Mouse (Mus musculus) kidney, embryonic 15.5 days (tissue): ENCODE results near the gene Atp6v0b. TPM values are rescaled to one million over a fixed set of nuclear protein-coding genes. Genes with fewer than 3 reads are reported as not detected.

ENCODE experiments used
- ATAC-seq: fragments of 200-750 bp; cut with Nextera tagmentation; replicated peaks from 2 replicates; pipeline ENCODE4 v1.8.0; 2017; ENCODE audit warnings: moderate TSS enrichment; ENCODE audit not compliant: low FRiP score
- H3K27ac ChIP-seq: fragments of 300-500 bp; sonication (generic); 2 replicates; pipeline ENCODE4 v1.5.1; 2015; ENCODE audit warnings: mild to moderate bottlenecking, inconsistent platforms
- H3K27me3 ChIP-seq: fragments of 300-500 bp; sonication (generic); 2 replicates; pipeline ENCODE4 v1.6.1; 2015; ENCODE audit warnings: inconsistent platforms
- H3K36me3 ChIP-seq: fragments of 300-500 bp; sonication (generic); 2 replicates; pipeline ENCODE4 v1.6.1; 2015; ENCODE audit warnings: inconsistent platforms
- H3K4me1 ChIP-seq: fragments of 300-500 bp; sonication (generic); 2 replicates; pipeline ENCODE4 v1.6.1; 2015; ENCODE audit warnings: inconsistent platforms
- H3K4me2 ChIP-seq: fragments of 300-500 bp; sonication (generic); 2 replicates; pipeline ENCODE4 v1.6.1; 2015; ENCODE audit warnings: moderate library complexity, mild to moderate bottlenecking, inconsistent platforms
- H3K4me3 ChIP-seq: fragments of 300-500 bp; sonication (generic); replicated peaks from 2 replicates; pipeline ENCODE4 v1.5.1; 2015; ENCODE audit warnings: mild to moderate bottlenecking, inconsistent platforms
- H3K9ac ChIP-seq: fragments of 300-500 bp; sonication (generic); 2 replicates; pipeline ENCODE4 v1.6.1; 2015; ENCODE audit warnings: mild to moderate bottlenecking, inconsistent platforms
- H3K9me3 ChIP-seq: fragments of 300-500 bp; sonication (generic); replicated peaks from 2 replicates; pipeline ENCODE4 v1.6.1; 2016; ENCODE audit warnings: inconsistent platforms
- WGBS: fragments of 180-500 bp; shearing (Covaris S2); methylation state at CpG from one replicate; pipeline ENCODE4 v1.1.7; 2015; ENCODE audit warnings: mixed read lengths; 5-methylcytosine and 5-hydroxymethylcytosine counted together
- polyA plus RNA-seq: library from polyadenylated mRNA; unstranded; fragments of >200 nt; fragmentation: Nextera tagmentation; extraction: Ambion mirVana; gene quantifications from 2 replicates; pipeline ENCODE4 v1.2.1, GENCODE M21; 2015

Atp6v0b gene
- polyA plus RNA-seq, 1 experiment from 2014 or later: 212 TPM

GRCm38 (mm10) chr4:117906196-117906595 is 19.1 kb upstream of the Atp6v0b start:
- no peak for ATAC-seq
- Histone ChIP-seq H3K9me3 (no peaks in the 10 kb centered on the region), H3K36me3 (peaks cover 85% of the 10 kb centered on the region), H3K27me3 (no peaks in the 10 kb centered on the region), H3K4me3 (no peak overlapping the region), H3K4me2 (no peak overlapping the region), H3K9ac (no peak overlapping the region), H3K4me1 (peaks cover 8% of the 10 kb centered on the region; the same call in 1 of the 2 replicates), H3K27ac (no peak overlapping the region)
- 86% methylated on average over 3 of the region's 3 CpGs for WGBS

- no peak for ATAC-seq
- WGBS: 91% methylated on average over 8 of the region's 8 CpGs
These were observed 17.6 kb upstream of the Atp6v0b start for GRCm38 (mm10) chr4:117904761-117905160.

GRCm38 (mm10) chr4:117904094-117904493 is 17.0 kb upstream of the Atp6v0b start:
- H3K4me2 ChIP-seq: no peak overlapping the region
- no peak for ATAC-seq
- H3K27ac ChIP-seq: no peak overlapping the region
- H3K4me3 ChIP-seq: no peak overlapping the region
- WGBS: 92% methylated on average over 10 of the region's 10 CpGs
- no peak overlapping the region for H3K9ac ChIP-seq
- peaks cover 2% of the 10 kb centered on the region; the same call in 1 of the 2 replicates for H3K4me1 ChIP-seq
- peaks cover 88% of the 10 kb centered on the region for H3K36me3 ChIP-seq
- no peaks in the 10 kb centered on the region for H3K9me3 ChIP-seq
- no peaks in the 10 kb centered on the region for H3K27me3 ChIP-seq

More at GRCm38 (mm10) chr4:117904761-117905160, 17.6 kb upstream of the Atp6v0b start:
- Histone ChIP-seq H3K36me3 (peaks cover 85% of the 10 kb centered on the region), H3K4me2 (no peak overlapping the region), H3K27ac (no peak overlapping the region), H3K9ac (no peak overlapping the region), H3K27me3 (no peaks in the 10 kb centered on the region), H3K9me3 (no peaks in the 10 kb centered on the region), H3K4me1 (peaks cover 5% of the 10 kb centered on the region; the same call in 1 of the 2 replicates), H3K4me3 (no peak overlapping the region)

GRCm38 (mm10) chr4:117898111-117898510 is 11.0 kb upstream of the Atp6v0b start:
- no peak overlapping the region for H3K27ac ChIP-seq
- no peak for ATAC-seq
- 81% methylated on average over 3 of the region's 3 CpGs for WGBS
- H3K27me3 ChIP-seq: no peaks in the 10 kb centered on the region
- H3K9me3 ChIP-seq: no peaks in the 10 kb centered on the region
- no peaks in the 10 kb centered on the region for H3K4me1 ChIP-seq
- no peak overlapping the region for H3K4me3 ChIP-seq
- no peak overlapping the region for H3K9ac ChIP-seq
- H3K4me2 ChIP-seq: no peak overlapping the region
- peaks cover 93% of the 10 kb centered on the region for H3K36me3 ChIP-seq

GRCm38 (mm10) chr4:117896031-117896430 is 8.9 kb upstream of the Atp6v0b start:
- Histone ChIP-seq H3K9me3 (no peaks in the 10 kb centered on the region), H3K4me1 (peaks cover 9% of the 10 kb centered on the region), H3K27me3 (no peaks in the 10 kb centered on the region), H3K4me3 (no peak overlapping the region), H3K9ac (no peak overlapping the region), H3K4me2 (no peak overlapping the region), H3K27ac (no peak overlapping the region), H3K36me3 (peaks cover 72% of the 10 kb centered on the region)
- 97% methylated on average over 6 of the region's 6 CpGs for WGBS
- ATAC-seq: no peak

- Histone ChIP-seq H3K9me3 (no peaks in the 10 kb centered on the region), H3K4me2 (no peak overlapping the region), H3K27me3 (no peaks in the 10 kb centered on the region), H3K4me1 (peaks cover 14% of the 10 kb centered on the region), H3K9ac (no peak overlapping the region), H3K4me3 (no peak overlapping the region), H3K27ac (no peak overlapping the region), H3K36me3 (peaks cover 67% of the 10 kb centered on the region)
- no peak for ATAC-seq
- 80% methylated on average over 7 of the region's 7 CpGs for WGBS
These were observed 8.2 kb upstream of the Atp6v0b start for GRCm38 (mm10) chr4:117895339-117895738.

- H3K27ac ChIP-seq: no peak overlapping the region
- H3K27me3 ChIP-seq: no peaks in the 10 kb centered on the region
- ATAC-seq: no peak
- 88% methylated on average over 8 of the region's 8 CpGs for WGBS
- no peak overlapping the region for H3K4me2 ChIP-seq
- no peak overlapping the region for H3K4me3 ChIP-seq
- H3K36me3 ChIP-seq: peaks cover 67% of the 10 kb centered on the region
- H3K9me3 ChIP-seq: no peaks in the 10 kb centered on the region
- no peak overlapping the region for H3K9ac ChIP-seq
- H3K4me1 ChIP-seq: peaks cover 14% of the 10 kb centered on the region
These were observed 7.5 kb upstream of the Atp6v0b start for GRCm38 (mm10) chr4:117894601-117895000.

- H3K36me3 ChIP-seq: peaks cover 63% of the 10 kb centered on the region
- WGBS: 13% methylated on average over 9 of the region's 9 CpGs
These were observed 6.2 kb upstream of the Atp6v0b start for GRCm38 (mm10) chr4:117893376-117893775.

GRCm38 (mm10) chr4:117891738-117892161 is 4.6 kb upstream of the Atp6v0b start, which contains the start of gene Dph2:
Gene Dph2, minus strand, starts transcription at chr4:117892032.
- Histone ChIP-seq H3K4me3 (peak within 1 kb of the TSS; percentile 80), H3K9ac (peak within 1 kb of the TSS; percentile 53)

More at GRCm38 (mm10) chr4:117893376-117893775, 6.2 kb upstream of the Atp6v0b start:
- no peak for ATAC-seq
- H3K27ac ChIP-seq: no peak overlapping the region
- no peak overlapping the region for H3K4me3 ChIP-seq
- no peak overlapping the region for H3K9ac ChIP-seq
- no peaks in the 10 kb centered on the region for H3K9me3 ChIP-seq
- H3K27me3 ChIP-seq: no peaks in the 10 kb centered on the region
- H3K4me1 ChIP-seq: peaks cover 14% of the 10 kb centered on the region
- no peak overlapping the region for H3K4me2 ChIP-seq

GRCm38 (mm10) chr4:117890750-117891149 is 3.6 kb upstream of the Atp6v0b start:
- ATAC-seq: no peak
- H3K36me3 ChIP-seq: peaks cover 38% of the 10 kb centered on the region
- 76% methylated on average over 8 of the region's 8 CpGs for WGBS
- H3K9ac ChIP-seq: no peak overlapping the region
- peak overlapping the region; percentile 84 for H3K4me2 ChIP-seq
- H3K4me1 ChIP-seq: peaks cover 30% of the 10 kb centered on the region
- no peaks in the 10 kb centered on the region for H3K27me3 ChIP-seq
- H3K4me3 ChIP-seq: peak overlapping the region; percentile 80
- no peak overlapping the region for H3K27ac ChIP-seq
- no peaks in the 10 kb centered on the region for H3K9me3 ChIP-seq

More at GRCm38 (mm10) chr4:117891738-117892161, 4.6 kb upstream of the Atp6v0b start, which contains the start of gene Dph2:
- Histone ChIP-seq H3K4me2 (peak within 1 kb of the TSS; percentile 84), H3K27me3 (no peaks in the 10 kb centered on the region), H3K36me3 (peaks cover 48% of the 10 kb centered on the region), H3K9me3 (no peaks in the 10 kb centered on the region), H3K4me1 (peaks cover 20% of the 10 kb centered on the region), H3K27ac (no peak within 1 kb of the TSS)
- peak; percentile 80 for ATAC-seq
- WGBS: under 1% methylated on average over 21 of the region's 21 CpGs

- Histone ChIP-seq H3K4me2 (no peak overlapping the region; the same call in 1 of the 2 replicates), H3K9ac (no peak overlapping the region), H3K9me3 (no peaks in the 10 kb centered on the region), H3K27ac (no peak overlapping the region), H3K4me3 (no peak overlapping the region), H3K4me1 (peaks cover 37% of the 10 kb centered on the region), H3K27me3 (no peaks in the 10 kb centered on the region), H3K36me3 (peaks cover 38% of the 10 kb centered on the region)
- no peak for ATAC-seq
- 93% methylated on average over 14 of the region's 14 CpGs for whole genome bisulfite sequencing
These were observed 2.9 kb upstream of the Atp6v0b start for GRCm38 (mm10) chr4:117890031-117890430.

- Histone ChIP-seq H3K9me3 (no peaks in the 10 kb centered on the region), H3K4me1 (peaks cover 38% of the 10 kb centered on the region), H3K36me3 (peaks cover 39% of the 10 kb centered on the region), H3K27ac (no peak overlapping the region), H3K27me3 (no peaks in the 10 kb centered on the region), H3K9ac (no peak overlapping the region), H3K4me2 (no peak overlapping the region), H3K4me3 (no peak overlapping the region)
- 87% methylated on average over 15 of the region's 15 CpGs for WGBS
- no peak for ATAC-seq
These were observed 2.3 kb upstream of the Atp6v0b start for GRCm38 (mm10) chr4:117889471-117889870.

- H3K4me3 ChIP-seq: peak overlapping the region; percentile 99; the same call in 1 of the 2 replicates
- whole genome bisulfite sequencing: 79% methylated on average over 2 of the region's 2 CpGs
- ATAC-seq: no peak
- H3K4me1 ChIP-seq: peaks cover 48% of the 10 kb centered on the region
- H3K9ac ChIP-seq: no peak overlapping the region
- no peaks in the 10 kb centered on the region for H3K9me3 ChIP-seq
- peaks cover 37% of the 10 kb centered on the region for H3K36me3 ChIP-seq
- H3K27me3 ChIP-seq: no peaks in the 10 kb centered on the region
- H3K27ac ChIP-seq: no peak overlapping the region
- peak overlapping the region; percentile 94 for H3K4me2 ChIP-seq
These were observed 787 bp upstream of the Atp6v0b start for GRCm38 (mm10) chr4:117887920-117888319.
